Mouse (Mus musculus): Measurements from ENCODE around the gene Coa6.
A peak's percentile ranks its signal among the peaks of the same experiment; 100 is the strongest.

Coa6 gene

DNA sequence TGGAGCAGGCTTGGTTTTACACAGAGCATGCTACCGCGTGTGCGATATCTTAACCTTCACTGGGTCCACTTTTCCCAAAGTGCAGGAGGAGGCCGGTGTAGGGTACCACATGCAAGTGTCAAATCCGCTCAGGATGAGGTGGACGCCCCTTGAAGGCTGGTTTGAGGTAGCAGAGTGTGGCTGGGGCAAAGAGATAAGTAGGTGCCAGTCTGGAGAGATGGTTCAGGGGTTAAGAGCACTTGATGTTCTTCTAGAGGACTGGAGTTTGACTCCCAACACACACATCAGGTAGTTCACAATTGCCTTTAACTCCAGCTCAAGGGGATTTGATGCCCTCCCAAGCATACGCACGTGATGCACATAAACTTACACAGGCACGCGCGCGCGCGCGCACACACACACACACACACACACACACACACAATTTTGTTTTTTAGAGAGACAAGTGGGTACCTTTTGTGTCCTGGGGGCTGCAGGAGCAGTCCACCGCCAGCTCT, 51.5 kb downstream of the Coa6 start:
- no peak for DNase-seq

GRCm38 (mm10) chr8:126474299-126475187, 52.2 kb downstream of the Coa6 start, which contains the start of gene Tarbp1:
Tarbp1 (minus strand) TSS chr8:126475065.
- peak; percentile 96 for DNase-seq
